8 mouse cellular contexts compared by ENCODE assay signal in genomic region chr17:70847086-70847485, GRCm38 (mm10). TPM values are rescaled to one million over a fixed set of nuclear protein-coding genes. Genes with fewer than 3 reads are reported as not detected.
DNase-seq lines count a peak whose midpoint lies in the region; ATAC-seq and TF ChIP-seq lines count a peak whose summit lies in the region.

No protein-coding gene starts in this region.

- peak overlapping the region; percentile 34 for H3K4me2 ChIP-seq in hindbrain, embryonic 12.5 days (replicated peaks)
- peak overlapping the region; percentile 76 for H3K4me2 ChIP-seq in limb, embryonic 14.5 days (replicated peaks; ENCODE audit: low read depth, low read length, severe bottlenecking)
- H3K4me2 ChIP-seq in midbrain, embryonic 15.5 days = 0 out of 2 replicates have a peak overlapping the region, but pooled peaks have one; percentile 21

- peaks cover 20% of the 10 kb centered on the region for H3K36me3 ChIP-seq in hindbrain, embryonic 12.5 days
- H3K36me3 ChIP-seq in limb, embryonic 14.5 days (ENCODE audit: control insufficient read depth, insufficient read depth, low read length) = peaks cover 42% of the 10 kb centered on the region
- H3K36me3 ChIP-seq in midbrain, embryonic 15.5 days (replicated peaks) = no peaks in the 10 kb centered on the region

- ATAC-seq in hindbrain, embryonic 12.5 days (ENCODE audit: low FRiP score) = no peak
- ATAC-seq in limb, embryonic 14.5 days (ENCODE audit: low FRiP score, low read depth) = no peak
- no peak for ATAC-seq in midbrain, embryonic 15.5 days (replicated peaks)

- no peak overlapping the region for H3K4me3 ChIP-seq in hindbrain, embryonic 12.5 days
- H3K4me3 ChIP-seq in limb, embryonic 14.5 days (replicated peaks; ENCODE audit: low read length) = peak overlapping the region; percentile 69
- no peak overlapping the region for H3K4me3 ChIP-seq in midbrain, embryonic 15.5 days

- H3K4me1 ChIP-seq in hindbrain, embryonic 12.5 days = peaks cover 32% of the 10 kb centered on the region
- H3K4me1 ChIP-seq in limb, embryonic 14.5 days (ENCODE audit: control insufficient read depth, insufficient read depth, low read length) = 0 out of 2 replicates have a peak, but pooled peaks cover 3% of the 10 kb centered on the region
- H3K4me1 ChIP-seq in midbrain, embryonic 15.5 days = peaks cover 45% of the 10 kb centered on the region

- intact Hi-C loops in left cerebral cortex, postnatal 4 days (cut with DNase I) = no loop called here
- intact Hi-C loops in left cerebral cortex, postnatal 36 days (cut with DNase I) = loop anchor here (5.0 kb wide), 1 partner anchor 120 kb away; no protein-coding TSS in a partner anchor

- DNase-seq in left cerebral cortex, postnatal 4 days = peak; percentile 42
- DNase-seq in left cerebral cortex, postnatal 36 days (ENCODE audit: low spot score in 2 of 2) = no peak
- peak; percentile 82 for DNase-seq in embryo, embryonic 11 days
- DNase-seq in limb, embryonic 14.5 days (ENCODE audit: low spot score) = peak; percentile 87
- DNase-seq in yolk sac, embryonic 10.5 days (ENCODE audit: low spot score) = peak; percentile 51
- no peak for DNase-seq in ovary, postnatal 10 days (ENCODE audit: low spot score)

- no peaks in the 10 kb centered on the region for H3K9me3 ChIP-seq in hindbrain, embryonic 12.5 days (replicated peaks)
- H3K9me3 ChIP-seq in limb, embryonic 14.5 days (ENCODE audit: control insufficient read depth, low read length) = no peaks in the 10 kb centered on the region
- H3K9me3 ChIP-seq in midbrain, embryonic 15.5 days = no peaks in the 10 kb centered on the region

- peaks cover 4% of the 10 kb centered on the region; the same call in 1 of the 2 replicates for H3K27me3 ChIP-seq in hindbrain, embryonic 12.5 days
- H3K27me3 ChIP-seq in limb, embryonic 14.5 days (ENCODE audit: control insufficient read depth, insufficient read depth, low read length) = no peaks in the 10 kb centered on the region
- H3K27me3 ChIP-seq in midbrain, embryonic 15.5 days (replicated peaks) = peaks cover 17% of the 10 kb centered on the region

- no peak overlapping the region for H3K9ac ChIP-seq in hindbrain, embryonic 12.5 days
- peak overlapping the region; percentile 38; the same call in 1 of the 2 replicates for H3K9ac ChIP-seq in limb, embryonic 14.5 days (ENCODE audit: low read depth, low read length, severe bottlenecking)
- no peak overlapping the region for H3K9ac ChIP-seq in midbrain, embryonic 15.5 days

- H3K27ac ChIP-seq in hindbrain, embryonic 12.5 days = no peak overlapping the region
- no peak overlapping the region for H3K27ac ChIP-seq in limb, embryonic 14.5 days (replicated peaks; ENCODE audit: low read depth, low read length)
- H3K27ac ChIP-seq in midbrain, embryonic 15.5 days = no peak overlapping the region

- 6% methylated on average over 4 of the region's 4 CpGs for WGBS in hindbrain, embryonic 12.5 days
- WGBS in limb, embryonic 14.5 days = under 1% methylated on average over 4 of the region's 4 CpGs
- WGBS in midbrain, embryonic 15.5 days = 4% methylated on average over 4 of the region's 4 CpGs

- no peak for TF ChIP-seq POLR2A in limb, embryonic 14.5 days (IDR thresholded peaks at IDR 0.05; ENCODE audit: borderline replicate concordance, extremely low read depth, insufficient read depth, insufficient read length)

RNA-seq across cellular contexts. Expression of gene Tgif1, which starts 6.3 kb away (rescaled TPM):
- 1 to 10 TPM; 3.2 to 3.3 TPM for total RNA-seq in left cerebral cortex, postnatal 4 days (2021)
- total RNA-seq in left cerebral cortex, postnatal 36 days (2021) = 1 to 10 TPM in 1 of 2 experiments, under 1 TPM in 1; 0.99 to 1.2 TPM
- 66.8 and 68.7 TPM in 2 replicates for polyA plus RNA-seq in hindbrain, embryonic 12.5 days (2016; fragmentation: Nextera tagmentation; extraction: Ambion mirVana)
- polyA plus RNA-seq in limb, embryonic 14.5 days (2012; rRNA removed) = 64.8 and 76.2 TPM in 2 replicates
- polyA plus RNA-seq in limb, embryonic 14.5 days (2014; fragmentation: Nextera tagmentation; extraction: Ambion mirVana) = 52.7 and 64.6 TPM in 2 replicates
- 11.4 and 11.5 TPM in 2 replicates for polyA plus RNA-seq in midbrain, embryonic 15.5 days (2015; fragmentation: Nextera tagmentation; extraction: Ambion mirVana)

Comparison
In these comparisons a context has a peak if more than half of its experiments do, and no peak if none do; other contexts are left out.
1. DNase-seq: peak in left cerebral cortex, postnatal 4 days (single experiment), embryo, embryonic 11 days (single experiment), limb, embryonic 14.5 days (single experiment) and yolk sac, embryonic 10.5 days (single experiment); none in left cerebral cortex, postnatal 36 days (0 of 2) and ovary, postnatal 10 days (single experiment).
2. H3K4me2 ChIP-seq: peak in every context shown above with its lines; median percentile 76 in limb, embryonic 14.5 days; 34 in hindbrain, embryonic 12.5 days; 21 in midbrain, embryonic 15.5 days.